Comparison of ENCODE assay signal across 8 mouse cellular contexts in the genomic region with DNA sequence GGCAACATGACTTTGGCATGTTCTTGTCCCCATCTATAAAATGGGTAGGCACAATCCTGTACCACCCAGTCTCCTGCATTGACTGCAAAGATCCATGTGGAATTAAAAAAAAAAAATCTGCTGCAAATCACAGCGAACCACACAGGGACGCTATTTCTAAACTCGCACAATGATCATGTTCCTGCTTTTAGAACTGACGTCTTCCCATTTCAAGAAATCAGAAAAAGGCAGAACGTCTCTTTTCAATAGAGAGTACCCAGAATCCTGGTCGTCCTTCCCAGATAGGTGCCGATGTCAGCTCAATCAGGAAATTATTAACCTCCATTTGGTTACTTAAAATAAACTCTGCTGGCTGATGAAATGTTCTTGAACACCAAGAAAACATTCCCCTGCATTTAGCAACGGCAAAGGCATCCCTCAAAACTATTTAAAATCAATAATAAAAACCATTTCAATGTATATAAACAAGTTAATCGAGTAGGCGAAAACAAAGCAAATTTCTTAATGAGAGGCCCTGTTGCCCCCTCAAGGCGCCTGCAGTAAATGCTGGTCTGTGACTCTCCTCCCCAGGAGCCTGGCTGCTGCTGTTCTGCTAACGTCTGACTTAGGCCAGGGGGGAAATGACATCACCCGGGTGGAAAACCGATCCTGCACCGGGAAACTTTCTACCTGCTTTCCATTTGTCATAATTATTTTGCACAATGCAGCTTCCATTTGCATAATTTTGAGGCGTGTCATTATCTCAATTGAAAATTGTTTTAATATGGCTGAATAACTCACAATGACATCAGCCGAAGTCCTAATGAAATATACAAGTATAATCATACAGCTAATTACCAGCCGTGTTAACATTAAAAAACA. TPM values are rescaled to one million over a fixed set of nuclear protein-coding genes. Genes with fewer than 3 reads are reported as not detected.
DNase-seq lines count a peak whose midpoint lies in the region; ATAC-seq and TF ChIP-seq lines count a peak whose summit lies in the region.

No protein-coding gene starts in this region.

- H3K27me3 ChIP-seq in forebrain, embryonic 12.5 days, result no peaks in the 10 kb centered on the region

- WGBS in forebrain, embryonic 12.5 days, result 22% methylated on average over 18 of the region's 18 CpGs

- no peak for ATAC-seq in forebrain, embryonic 12.5 days (ENCODE audit: low FRiP score)

- no peaks in the 10 kb centered on the region for H3K36me3 ChIP-seq in forebrain, embryonic 12.5 days (replicated peaks)

- H3K9me3 ChIP-seq in forebrain, embryonic 12.5 days, result no peaks in the 10 kb centered on the region

- H3K4me1 ChIP-seq in bone marrow macrophage, adult 2 months (ENCODE audit: control insufficient read depth, insufficient read depth, low read length), result peaks cover 10% of the 10 kb centered on the region
- peaks cover 12% of the 10 kb centered on the region; the same call in 1 of the 2 replicates for H3K4me1 ChIP-seq in forebrain, embryonic 12.5 days

- no peak overlapping the region for H3K9ac ChIP-seq in forebrain, embryonic 12.5 days

- TF ChIP-seq POLR2A in bone marrow macrophage, adult 2 months (IDR thresholded peaks at IDR 0.05; ENCODE audit: borderline replicate concordance, low read depth, low read length), result no peak

- H3K27ac ChIP-seq in bone marrow macrophage, adult 2 months (ENCODE audit: insufficient read depth, low read depth, low read length), result peak overlapping the region; percentile 54
- no peak overlapping the region for H3K27ac ChIP-seq in forebrain, embryonic 12.5 days

- DNase-seq in adrenal gland, adult 2 months, result peak; percentile 58
- no peak for DNase-seq in adrenal gland, postnatal 4 days (ENCODE audit: low spot score in 2 of 2)
- DNase-seq in heart, postnatal 36 days, result peak; percentile 43 to 54
- peak; percentile 55 to 67 for DNase-seq in kidney, postnatal 4 days
- DNase-seq in lung, postnatal 4 days, result peak; percentile 31 to 35
- DNase-seq in telencephalon, adult 2 months (ENCODE audit: low read depth, low spot score), result peak; percentile 82

- TF ChIP-seq CTCF in bone marrow macrophage, adult 2 months (IDR thresholded peaks at IDR 0.05; ENCODE audit: low read depth, low read length), result no peak

- peak overlapping the region; percentile 13; the same call in 1 of the 2 replicates for H3K4me3 ChIP-seq in bone marrow macrophage, adult 2 months (ENCODE audit: insufficient read depth, low read length)
- H3K4me3 ChIP-seq in forebrain, embryonic 12.5 days (replicated peaks), result no peak overlapping the region

- H3K4me2 ChIP-seq in forebrain, embryonic 12.5 days, result peak overlapping the region; percentile 93

- intact Hi-C loops in heart, postnatal 36 days (cut with DNase I), result loop anchor here (2.0 to 10.0 kb wide), 3 partner anchors 26 to 730 kb away; a partner anchor contains a TSS

RNA-seq across cellular contexts. Expression of a gene that starts 3.4 kb away (rescaled TPM):
- 10 to 100 TPM; 19.8 to 25.1 TPM for total RNA-seq in adrenal gland, adult 2 months (2021)
- 3.2 and 6.2 TPM in 2 replicates for polyA plus RNA-seq in adrenal gland, adult 2 months (2012; rRNA removed)
- total RNA-seq in adrenal gland, postnatal 4 days (2021), result 10 to 100 TPM; 47.2 to 47.8 TPM
- 25.9 and 26.5 TPM in 2 replicates for polyA plus RNA-seq in bone marrow macrophage, adult 2 months (2012; ENCODE audit: insufficient read depth, insufficient read length, missing spikeins)
- 16.5 and 17.1 TPM in 2 replicates for polyA plus RNA-seq in forebrain, embryonic 12.5 days (2016; fragmentation: Nextera tagmentation; extraction: Ambion mirVana)
- total RNA-seq in heart, postnatal 36 days (2021), result 10 to 100 TPM; 23.2 to 33.8 TPM

Comparison
In these comparisons a context has a peak if more than half of its experiments do, and no peak if none do; other contexts are left out.
1. DNase-seq: peak in adrenal gland, adult 2 months (single experiment), heart, postnatal 36 days (2 of 2), kidney, postnatal 4 days (2 of 2), lung, postnatal 4 days (2 of 2) and telencephalon, adult 2 months (single experiment); none in adrenal gland, postnatal 4 days (0 of 2).